Mouse (Mus musculus) erythroid progenitor cell, adult 5-6 weeks (primary cell): Measurements from ENCODE around the gene Lamtor2. TPM values are rescaled to one million over a fixed set of nuclear protein-coding genes. Genes with fewer than 3 reads are reported as not detected.

ENCODE experiments used
- ATAC-seq: replicated peaks from 2 replicates; pipeline ENCODE4 v1.8.0; 2016; ENCODE audit warnings: moderate number of reproducible peaks, mild to moderate bottlenecking, moderate TSS enrichment, inconsistent platforms; ENCODE audit not compliant: poor library complexity, low FRiP score, severe bottlenecking
- total RNA-seq, 2 experiments: library from RNA; stranded (forward) in 1 of 2; stranded (reverse) in 1 of 2; fragments of 150-400 nt in 1 of 2; fragments of 186-747, 209-891 nt in 1 of 2; gene quantifications; 2 replicates each; pipeline versions ENCODE4 v1.2.3 to v1.2.4; 2015 to 2017; ENCODE audit warnings: low replicate concordance in 2 of 2

The Lamtor2 gene
- total RNA-seq, 2 experiments from 2014 or later: 12.6 to 23.3 TPM

GRCm38 (mm10) chr3:88530082-88530864 is 22.6 kb downstream of the Lamtor2 start:
- ATAC-seq: no peak

- no peak for ATAC-seq
These were observed 23.5 kb downstream of the Lamtor2 start for GRCm38 (mm10) chr3:88529204-88530000.

DNA sequence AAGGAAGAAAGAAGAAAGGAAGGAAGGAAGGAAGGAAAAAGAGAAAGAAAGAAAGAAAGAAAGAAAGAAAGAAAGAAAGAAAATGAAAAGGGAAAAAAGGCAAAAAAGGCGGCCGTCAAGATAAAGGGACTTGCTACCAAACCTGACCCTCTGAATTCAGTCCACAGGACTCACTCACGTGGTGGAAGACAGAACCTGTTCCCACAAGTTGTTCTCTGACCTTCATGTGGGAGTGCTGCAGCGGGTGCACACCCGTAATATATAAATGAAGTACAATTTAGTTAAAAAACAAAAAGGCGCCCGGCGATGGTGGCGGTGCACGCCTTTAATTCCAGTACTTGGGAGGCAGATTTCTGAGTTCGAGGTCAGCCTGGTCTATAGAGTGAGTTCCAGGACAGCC is 24.2 kb downstream of the Lamtor2 start:
- no peak for ATAC-seq

- no peak for ATAC-seq
These were observed 25.3 kb downstream of the Lamtor2 start for GRCm38 (mm10) chr3:88527565-88527964.

DNA sequence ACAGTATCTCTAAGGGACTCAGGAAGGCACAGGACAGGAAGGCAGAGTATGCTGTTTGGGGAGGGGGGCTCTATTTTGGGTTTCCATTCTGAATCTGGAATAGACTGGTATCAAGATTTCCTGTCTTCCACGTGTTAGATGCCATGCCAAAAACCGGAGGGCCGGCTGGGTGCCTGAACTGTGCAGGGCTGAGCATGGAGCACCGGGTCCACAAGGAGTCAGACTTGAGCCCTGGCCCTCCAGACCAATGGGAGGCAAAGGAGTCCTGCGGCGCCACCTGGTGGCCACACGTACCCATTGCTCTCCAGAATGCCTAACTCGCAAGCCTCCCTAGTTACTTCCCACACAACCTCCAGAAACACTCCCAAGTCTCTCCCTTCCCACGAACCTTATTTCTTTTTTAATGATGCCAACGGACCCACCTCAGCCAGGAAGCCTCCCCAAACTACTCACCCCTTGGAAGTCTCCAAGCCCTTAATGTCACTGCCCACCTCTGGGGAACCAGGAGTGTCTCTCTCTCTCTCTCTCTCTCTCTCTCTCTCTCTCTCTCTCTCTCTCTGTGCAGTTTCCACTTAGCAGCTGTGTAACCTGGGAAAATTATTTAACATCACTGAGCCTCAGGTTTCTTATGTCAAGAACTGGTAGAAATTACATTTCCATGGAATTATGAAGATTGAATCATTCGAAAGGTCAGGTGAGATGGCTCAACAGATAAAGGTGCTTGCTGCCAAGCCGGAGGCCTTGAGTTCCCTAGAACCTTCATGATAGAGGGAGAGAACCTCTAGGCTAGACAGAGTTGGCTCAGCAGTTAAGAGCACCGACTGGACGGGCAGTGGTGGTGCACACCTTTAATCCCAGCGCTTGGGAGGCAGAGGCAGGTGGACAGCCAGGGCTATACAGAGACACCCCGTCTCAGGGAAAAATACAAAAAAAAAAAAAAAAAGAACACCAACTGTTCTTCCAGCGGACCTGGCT is 26.4 kb downstream of the Lamtor2 start:
- peak; percentile 86 for ATAC-seq

DNA sequence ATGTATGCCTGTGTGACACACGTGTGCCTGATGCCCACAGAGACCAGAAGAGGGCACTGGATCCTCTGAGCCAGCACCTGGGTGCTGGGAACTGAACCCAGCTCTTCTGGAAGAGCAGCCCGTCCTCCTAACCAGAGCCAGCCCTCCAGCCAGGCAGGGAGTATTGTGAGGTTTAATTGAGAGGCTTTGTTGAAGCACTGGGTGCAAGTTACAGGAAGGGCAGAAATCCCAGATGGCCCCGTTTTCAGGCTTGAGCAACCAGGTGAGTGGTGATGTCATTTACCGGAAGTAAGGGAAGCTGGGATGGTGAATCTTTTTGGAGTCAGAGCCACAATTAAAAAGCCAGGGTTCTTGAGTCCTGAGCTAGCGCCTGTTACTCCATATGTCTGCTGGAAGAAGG is 27.9 kb downstream of the Lamtor2 start:
- no peak for ATAC-seq

GRCm38 (mm10) chr3:88523027-88523426 is 29.8 kb downstream of the Lamtor2 start:
- ATAC-seq: no peak

GRCm38 (mm10) chr3:88521803-88522331 is 31.0 kb downstream of the Lamtor2 start:
- ATAC-seq: peak; percentile 77

DNA sequence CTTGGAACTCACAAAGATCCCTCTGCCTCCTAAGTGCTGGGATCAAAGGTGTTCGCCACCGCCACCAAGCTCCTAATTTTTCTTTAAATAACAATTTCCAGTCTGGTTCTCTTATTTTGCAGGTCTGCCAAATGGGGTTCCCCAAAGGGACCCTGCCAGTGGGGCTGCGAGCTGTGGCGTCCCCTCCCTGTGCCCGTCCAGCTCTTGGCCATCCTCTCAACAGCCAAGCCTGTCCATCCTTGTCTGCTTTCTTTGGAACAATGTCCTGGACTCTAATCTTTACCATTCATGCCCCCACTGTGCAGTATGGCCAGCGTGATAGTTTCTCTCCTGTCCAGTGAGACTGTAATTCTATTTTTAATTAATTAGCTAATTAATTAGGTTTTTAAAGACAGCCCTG is 31.7 kb downstream of the Lamtor2 start:
- ATAC-seq: no peak

DNA sequence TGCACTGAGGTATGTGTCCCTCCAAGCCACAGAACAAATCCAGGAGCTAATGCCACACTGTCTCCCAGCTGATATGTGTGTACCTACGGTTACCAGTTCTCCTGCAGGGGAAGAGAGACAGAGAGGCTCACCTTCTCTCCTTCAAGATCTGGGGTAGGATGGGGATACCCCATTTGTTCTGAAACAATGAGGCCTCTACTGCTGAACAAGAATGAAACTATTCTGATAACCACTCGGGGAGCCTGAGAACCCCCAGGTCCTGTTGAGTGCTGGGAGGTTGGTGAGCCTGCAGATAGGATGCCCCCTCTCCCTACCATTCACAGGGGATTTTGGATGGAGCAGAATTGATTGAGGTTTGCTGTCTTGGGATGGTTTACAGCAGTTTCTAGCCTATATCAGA is 32.8 kb downstream of the Lamtor2 start:
- ATAC-seq: no peak

DNA sequence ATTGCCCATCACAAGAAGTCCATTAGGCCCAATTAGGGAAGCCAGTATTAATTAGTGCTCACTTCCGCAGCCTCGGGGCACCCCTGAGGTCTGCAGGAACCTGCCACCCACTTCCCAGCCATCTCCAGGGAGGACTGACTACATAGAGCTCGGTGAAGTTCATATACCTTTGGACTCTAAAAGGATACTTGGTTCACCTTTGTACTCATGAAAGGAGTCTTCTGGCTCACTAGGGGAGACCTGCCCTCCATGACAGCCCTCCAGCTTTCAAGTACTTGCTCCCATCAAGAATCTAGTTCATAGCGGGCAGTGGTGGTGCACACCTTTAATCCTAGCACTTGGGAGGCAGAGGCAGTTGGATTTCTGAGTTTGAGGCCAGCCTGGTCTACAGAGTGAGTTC is 34.5 kb downstream of the Lamtor2 start:
- ATAC-seq: no peak

DNA sequence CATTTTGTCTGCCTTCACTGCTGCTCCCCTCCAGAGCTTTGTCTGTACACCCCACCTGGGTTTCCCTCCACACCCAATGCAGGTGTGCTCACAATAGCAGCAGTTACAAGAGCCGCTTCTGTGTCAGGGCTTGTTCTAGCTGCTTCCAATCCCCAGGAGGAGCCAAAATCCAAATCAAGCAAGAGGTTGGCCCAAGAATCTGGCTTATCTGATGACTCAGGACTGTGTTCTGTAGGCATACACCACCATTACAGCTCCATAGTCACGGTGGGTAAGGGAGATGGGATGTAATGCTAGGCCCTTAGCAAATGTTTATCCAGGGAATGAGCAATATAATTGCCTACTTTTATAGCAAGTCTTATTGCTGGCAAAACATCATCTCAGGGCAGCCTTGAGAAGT is 36.5 kb downstream of the Lamtor2 start:
- no peak for ATAC-seq

- no peak for ATAC-seq
These were observed 37.8 kb downstream of the Lamtor2 start for GRCm38 (mm10) chr3:88515095-88515386.

DNA sequence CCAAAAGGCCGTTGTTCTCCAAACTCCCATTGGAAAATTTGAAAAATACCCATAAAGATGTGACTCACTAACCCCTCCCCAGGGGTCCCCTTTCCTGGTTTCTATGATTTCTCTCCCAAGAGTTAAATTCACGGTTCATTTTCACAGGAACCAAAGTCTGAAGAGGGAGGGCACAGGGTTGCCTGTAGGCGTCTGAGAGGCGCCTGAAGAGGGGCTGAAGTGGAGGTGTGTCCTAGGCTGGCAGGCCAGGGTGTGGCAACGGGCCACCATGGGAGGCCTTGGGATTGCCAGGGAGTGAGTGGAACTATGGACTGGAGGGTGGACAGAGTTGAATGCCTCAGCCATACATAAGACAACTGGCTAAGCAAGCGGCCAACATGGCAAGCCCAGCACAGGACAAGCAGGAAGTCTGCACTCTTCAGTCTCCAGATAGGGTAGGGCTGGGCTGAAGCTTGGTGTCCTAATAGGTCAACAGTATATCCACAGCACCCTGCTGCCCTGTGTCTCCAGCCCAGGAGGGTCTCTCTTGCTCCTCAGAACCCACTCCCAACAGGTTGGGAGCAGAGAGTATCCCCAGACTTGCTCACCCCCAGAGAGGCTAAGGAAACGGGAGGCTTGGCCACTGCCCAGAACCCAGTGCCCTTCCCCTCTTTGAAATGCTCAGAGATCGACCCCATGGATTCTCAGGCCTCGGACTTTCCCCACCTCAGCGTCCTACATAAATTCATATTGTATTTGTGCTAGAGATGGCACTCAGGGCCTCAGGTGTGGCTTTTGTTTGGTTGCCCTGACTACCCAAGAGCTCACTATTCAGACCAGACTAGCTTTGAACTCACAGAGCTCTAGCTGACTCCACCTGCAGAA is 38.4 kb downstream of the Lamtor2 start:
- ATAC-seq: no peak

DNA sequence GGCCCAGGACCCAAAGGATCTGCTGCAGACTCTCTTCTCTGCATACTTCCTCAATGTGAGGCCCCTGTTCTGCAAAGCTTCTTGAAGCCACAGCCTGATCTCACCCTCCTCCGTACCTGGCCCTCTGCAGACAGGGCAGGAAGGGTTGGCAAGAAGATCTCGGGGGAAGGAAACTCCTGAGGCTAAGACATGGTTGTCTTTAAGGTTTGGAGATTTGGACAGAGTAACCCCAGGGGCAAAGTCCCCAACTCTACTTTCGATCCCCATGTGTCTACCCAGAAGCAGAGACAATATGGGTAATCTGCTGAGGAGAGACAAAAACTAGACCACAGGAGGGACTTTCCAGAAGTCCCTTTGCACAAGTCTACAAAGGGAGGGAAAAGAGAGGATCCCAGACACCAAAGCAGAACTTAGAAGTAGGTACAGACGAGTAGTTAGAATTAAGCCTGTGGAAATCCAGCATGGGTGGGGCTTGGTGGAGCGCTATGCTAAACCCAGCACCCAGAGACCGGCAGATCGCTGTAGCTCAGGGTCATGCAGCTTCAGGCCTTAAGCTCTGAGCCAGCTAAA is 39.2 kb downstream of the Lamtor2 start:
- ATAC-seq: no peak

GRCm38 (mm10) chr3:88512896-88513545 is 39.9 kb downstream of the Lamtor2 start:
- ATAC-seq: no peak

GRCm38 (mm10) chr3:88512141-88512895 is 40.6 kb downstream of the Lamtor2 start:
- no peak for ATAC-seq

GRCm38 (mm10) chr3:88511559-88511958 is 41.3 kb downstream of the Lamtor2 start:
- no peak for ATAC-seq
